7 mouse cellular contexts compared by ENCODE assay signal in the genomic region with DNA sequence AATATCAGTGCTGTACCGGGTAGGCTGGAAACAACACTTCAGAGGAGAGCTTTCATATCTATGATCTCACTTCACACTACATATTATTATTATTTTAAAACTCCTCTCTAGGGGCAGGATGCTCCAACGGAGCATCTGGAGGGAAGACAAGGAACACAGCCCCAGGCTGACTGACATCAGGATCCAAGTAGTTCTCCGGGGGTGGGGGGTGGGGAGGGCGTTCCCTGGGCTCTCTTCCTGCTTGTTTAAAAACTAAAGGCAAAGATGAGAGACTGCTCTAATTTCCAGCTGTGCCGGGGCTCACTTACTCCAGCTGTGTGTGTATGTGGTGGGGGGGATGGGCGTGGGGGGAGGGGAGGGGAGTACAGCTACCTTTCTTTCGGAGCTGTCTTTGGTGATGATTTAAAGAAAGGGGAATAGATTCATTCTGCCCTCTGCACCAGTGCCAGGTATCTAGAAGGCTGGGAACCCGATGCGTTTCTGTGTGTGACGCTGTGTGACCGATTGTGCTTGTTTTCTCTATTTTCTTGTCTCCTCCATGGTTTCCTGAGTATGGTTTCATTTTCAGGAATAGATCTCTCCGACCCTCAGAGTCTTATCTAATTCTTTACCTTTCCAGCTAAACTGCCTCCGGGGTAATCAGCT. TPM values are rescaled to one million over a fixed set of nuclear protein-coding genes. Genes with fewer than 3 reads are reported as not detected.
DNase-seq lines count a peak whose midpoint lies in the region; ATAC-seq and TF ChIP-seq lines count a peak whose summit lies in the region.

No protein-coding gene starts in this region.

- no peaks in the 10 kb centered on the region for H3K36me3 ChIP-seq in E14TG2a.4 (ENCODE audit: insufficient read depth, low read length)
- no peaks in the 10 kb centered on the region for H3K36me3 ChIP-seq in heart, embryonic 13.5 days
- no peaks in the 10 kb centered on the region for H3K36me3 ChIP-seq in liver, embryonic 11.5 days (ENCODE audit: control insufficient read depth, insufficient read depth, low read length)

- peak overlapping the region; percentile 77 for H3K9ac ChIP-seq in heart, embryonic 13.5 days
- no peak overlapping the region for H3K9ac ChIP-seq in liver, embryonic 11.5 days (ENCODE audit: low read depth, low read length)

- H3K27ac ChIP-seq in heart, embryonic 13.5 days (replicated peaks), result no peak overlapping the region
- H3K27ac ChIP-seq in liver, embryonic 11.5 days (ENCODE audit: low read depth, low read length), result no peak overlapping the region

- peaks cover 2% of the 10 kb centered on the region for H3K27me3 ChIP-seq in E14TG2a.4 (ENCODE audit: insufficient read depth, low read length)
- H3K27me3 ChIP-seq in heart, embryonic 13.5 days (replicated peaks), result no peaks in the 10 kb centered on the region
- no peaks in the 10 kb centered on the region for H3K27me3 ChIP-seq in liver, embryonic 11.5 days (replicated peaks; ENCODE audit: control insufficient read depth, insufficient read depth, low read length)

- peaks cover 45% of the 10 kb centered on the region for H3K4me1 ChIP-seq in E14TG2a.4 (replicated peaks; ENCODE audit: low read depth, low read length)
- peaks cover 29% of the 10 kb centered on the region for H3K4me1 ChIP-seq in heart, embryonic 13.5 days
- no peaks in the 10 kb centered on the region for H3K4me1 ChIP-seq in liver, embryonic 11.5 days (replicated peaks; ENCODE audit: control insufficient read depth, insufficient read depth, low read length)

- 7% methylated on average over 13 of the region's 13 CpGs for WGBS in heart, embryonic 13.5 days
- WGBS in liver, embryonic 11.5 days, result 10% methylated on average over 13 of the region's 13 CpGs

- ATAC-seq in activated CD4-positive, CD25-positive, alpha-beta regulatory T cell, adult 4 months, result peak; percentile 21
- no peak for ATAC-seq in heart, embryonic 13.5 days (ENCODE audit: extremely low read depth, insufficient number of reproducible peaks, low FRiP score, low TSS enrichment)
- no peak for ATAC-seq in liver, embryonic 11.5 days (replicated peaks; ENCODE audit: low FRiP score)

- no peak for TF ChIP-seq CTCF in E14TG2a.4 (conservative IDR thresholded peaks at IDR 0.05; ENCODE audit: low read length)

- no peak for DNase-seq in liver, embryonic 11.5 days (ENCODE audit: low spot score)
- DNase-seq in skeletal muscle tissue, adult 2 months (ENCODE audit: low read depth, low spot score), result peak; percentile 43
- DNase-seq in right cerebral cortex, postnatal 25 days, result no peak
- DNase-seq in layer of hippocampus, adult 9-10 months (ENCODE audit: low spot score), result no peak

- no peaks in the 10 kb centered on the region for H3K9me3 ChIP-seq in E14TG2a.4 (ENCODE audit: low read length)
- no peaks in the 10 kb centered on the region for H3K9me3 ChIP-seq in heart, embryonic 13.5 days
- H3K9me3 ChIP-seq in liver, embryonic 11.5 days (ENCODE audit: control insufficient read depth, low read length), result no peaks in the 10 kb centered on the region

- H3K4me3 ChIP-seq in E14TG2a.4 (replicated peaks; ENCODE audit: low read length), result peak overlapping the region; percentile 30
- peak overlapping the region; percentile 51 for H3K4me3 ChIP-seq in heart, embryonic 13.5 days
- peak overlapping the region; percentile 33; the same call in 1 of the 2 replicates for H3K4me3 ChIP-seq in liver, embryonic 11.5 days (ENCODE audit: low read depth, low read length)

- H3K4me2 ChIP-seq in heart, embryonic 13.5 days, result peak overlapping the region; percentile 74
- peak overlapping the region; percentile 60 for H3K4me2 ChIP-seq in liver, embryonic 11.5 days

RNA-seq across cellular contexts. Expression of gene Abhd12b, which starts 5.8 kb away (rescaled TPM):
- polyA plus RNA-seq in activated CD4-positive, CD25-positive, alpha-beta regulatory T cell, adult 4 months (2017; shearing (Covaris generic)), result 1 to 10 TPM; 1.0 to 1.2 TPM
- polyA plus RNA-seq in heart, embryonic 13.5 days (2015; fragmentation: Nextera tagmentation; extraction: Ambion mirVana), result not detected in 2 replicates
- 0.12 TPM in 1 of 2 replicates, not detected in the other for polyA plus RNA-seq in liver, embryonic 11.5 days (2014; fragmentation: Nextera tagmentation; extraction: Ambion mirVana)

RNA-seq across cellular contexts. Expression of gene Nin, which starts 34.6 kb away (rescaled TPM):
- 10 to 100 TPM; 19.2 to 24.3 TPM for polyA plus RNA-seq in activated CD4-positive, CD25-positive, alpha-beta regulatory T cell, adult 4 months (2017; shearing (Covaris generic))
- 6.0 and 7.1 TPM in 2 replicates for polyA plus RNA-seq in heart, embryonic 13.5 days (2015; fragmentation: Nextera tagmentation; extraction: Ambion mirVana)
- 7.7 and 9.4 TPM in 2 replicates for polyA plus RNA-seq in liver, embryonic 11.5 days (2014; fragmentation: Nextera tagmentation; extraction: Ambion mirVana)
